Mouse (Mus musculus) cerebellum, postnatal 4 days (tissue): ENCODE data around the gene Sema6b.
"Not testable (repeated sequence)": the region's sequence is repeated elsewhere in the genome, so short reads cannot be mapped to it uniquely, and the experiment has no call there.

ENCODE experiments used
- DNase-seq, 2 experiments: peaks; one replicate each; pipeline ENCODE4 v3.0.0; 2022; ENCODE audit warnings: low spot score in 2 of 2, mixed read lengths in 1 of 2

The Sema6b gene

DNA sequence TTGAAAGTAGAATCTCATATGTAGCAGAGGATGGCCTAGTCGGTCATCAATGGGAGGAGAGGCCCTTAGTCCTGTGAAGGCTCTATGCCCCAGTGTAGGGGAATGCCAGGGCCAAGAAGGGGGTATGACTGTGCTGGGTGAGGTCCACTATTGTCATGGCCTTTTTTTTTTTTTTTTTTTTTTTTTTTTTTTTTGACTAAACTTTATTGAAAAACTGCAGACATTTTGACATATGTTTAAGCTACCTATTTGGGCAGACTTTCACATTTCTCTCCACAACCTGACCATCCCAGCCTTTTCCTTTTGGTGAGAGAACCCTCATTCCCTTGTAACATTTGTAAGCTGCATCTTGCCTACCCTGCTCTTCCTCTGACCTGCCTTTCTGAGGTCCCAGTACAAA, 47.8 kb downstream of the Sema6b start:
- DNase-seq = no peak

DNA sequence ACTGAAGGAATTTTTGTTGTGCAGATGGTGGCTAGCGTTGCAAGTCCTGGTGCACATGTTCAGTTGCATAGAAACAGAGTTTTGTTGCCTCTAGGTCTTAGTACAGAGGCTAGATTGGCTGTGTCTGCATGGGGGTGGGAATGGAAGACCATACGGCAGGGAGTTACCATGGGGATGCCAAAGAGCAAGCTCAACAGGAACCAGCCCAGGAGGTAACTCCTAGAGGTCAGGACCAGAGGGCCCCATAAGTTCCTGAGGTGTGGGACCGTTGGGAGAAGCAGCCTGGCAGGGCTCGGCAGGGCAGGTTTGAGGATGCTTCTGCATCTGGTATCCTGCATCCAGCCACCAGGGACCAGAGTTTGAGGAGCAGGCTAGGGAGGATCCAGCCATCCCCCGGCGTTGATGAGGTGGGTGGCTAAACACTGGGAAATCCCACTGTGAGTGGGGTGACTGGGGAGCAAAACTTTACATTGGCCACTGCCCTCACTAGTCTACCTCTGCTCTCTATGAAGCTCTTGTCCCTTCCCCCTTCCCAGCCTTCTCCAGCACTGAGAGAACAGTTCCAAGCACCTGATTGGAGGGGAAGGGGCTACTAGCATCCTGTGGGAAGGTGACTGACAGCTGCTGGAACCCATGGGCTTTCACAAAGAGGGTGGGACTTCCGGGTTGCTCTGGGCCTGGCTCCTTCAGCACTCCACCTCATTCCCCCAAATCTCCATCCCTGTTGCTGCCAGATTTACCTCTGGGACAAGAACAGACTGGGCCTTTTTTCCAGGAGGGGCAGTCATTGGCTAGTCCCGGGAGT, 59.2 kb downstream of the Sema6b start:
- DNase-seq = peak in 1 of 2 experiments; percentile 40

DNA sequence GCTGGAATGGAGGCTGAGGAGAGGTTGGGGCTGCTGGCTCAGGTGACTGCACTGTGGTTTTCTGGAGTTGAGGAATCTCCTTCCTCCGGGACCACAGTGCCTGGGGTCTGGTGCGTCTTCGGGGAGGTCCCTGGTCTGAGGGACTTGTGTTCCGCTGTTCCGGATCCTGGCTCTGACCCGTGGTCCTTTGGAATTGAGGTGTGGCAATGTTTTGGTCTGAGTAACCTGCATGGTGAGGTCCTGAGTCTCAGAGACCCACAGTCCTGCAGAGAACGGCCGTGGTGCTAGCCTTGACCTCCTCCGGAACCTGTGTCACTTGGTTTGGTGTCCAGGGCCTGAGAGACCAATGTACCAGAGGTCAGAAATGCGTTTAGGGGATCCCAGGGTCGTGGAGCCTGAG, 60.2 kb downstream of the Sema6b start:
- DNase-seq = no peak

DNA sequence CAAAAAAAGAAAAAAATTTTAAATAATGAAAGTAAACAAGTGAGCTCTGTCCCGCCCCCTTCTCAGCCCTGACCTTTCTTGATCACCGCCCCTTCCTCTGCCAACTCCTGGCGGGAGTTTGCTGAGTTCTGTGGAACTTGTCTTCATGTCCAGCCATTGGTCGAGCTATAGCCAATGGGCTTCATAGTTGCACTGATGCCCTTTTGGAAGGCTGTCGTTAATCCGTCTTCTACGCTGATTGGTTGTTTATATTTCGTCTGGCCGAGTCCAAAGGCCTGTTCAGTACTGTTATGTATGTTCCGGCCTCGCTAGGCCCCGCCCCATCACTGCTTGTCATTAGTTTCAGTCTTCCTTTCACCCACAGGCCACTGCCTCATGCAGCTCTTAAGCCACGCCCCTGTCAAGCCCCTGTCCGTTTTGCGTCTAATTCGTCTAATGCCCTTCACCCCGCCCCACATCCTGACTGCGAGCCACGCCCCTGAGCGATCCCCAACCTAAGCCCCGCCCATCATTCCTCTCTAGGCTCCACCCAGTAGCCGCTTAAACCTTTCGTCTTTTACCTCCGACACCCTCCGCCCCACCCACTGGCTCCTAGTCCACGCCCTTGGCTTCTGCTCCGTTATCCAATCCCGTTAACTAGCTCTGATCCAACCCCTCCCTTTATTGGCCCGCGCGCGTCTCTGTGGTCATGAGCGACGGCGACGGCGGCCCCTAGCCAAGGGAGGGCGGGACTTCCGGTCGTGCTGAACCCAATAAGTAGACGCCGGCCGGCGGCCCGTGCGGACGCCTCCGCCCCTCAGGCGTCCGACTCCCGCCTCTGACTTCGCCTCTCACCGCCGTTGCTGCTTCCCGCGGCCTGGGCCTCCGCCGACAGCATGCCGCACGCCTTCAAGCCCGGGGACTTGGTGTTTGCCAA, 61.0 kb downstream of the Sema6b start, which contains the start of gene Hdgfl2:
Hdgfl2 (plus strand) TSS at position 755 of the 916 bp plus-strand sequence.
- DNase-seq = peak; percentile 96 to 99

DNA sequence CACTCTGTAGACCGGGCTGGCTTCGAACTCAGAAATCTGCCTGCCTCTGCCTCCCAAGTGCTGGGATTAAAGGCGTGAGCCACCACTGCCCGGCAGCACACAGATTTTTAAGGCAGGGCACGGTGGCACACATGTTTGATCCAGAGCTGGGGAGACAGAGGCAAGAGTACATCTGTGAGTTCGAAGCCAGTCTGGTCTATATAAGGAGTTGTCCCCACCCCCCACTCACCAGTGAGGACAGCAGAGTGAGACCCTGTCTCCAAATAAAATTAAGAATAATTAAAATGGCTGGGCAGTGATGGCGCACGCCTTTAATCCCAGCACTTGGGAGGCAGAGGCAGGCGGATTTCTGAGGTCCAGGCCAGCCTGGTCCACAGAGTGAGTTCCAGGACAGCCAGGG, 61.8 kb downstream of the Sema6b start:
- DNase-seq = not testable (repeated sequence)

DNA sequence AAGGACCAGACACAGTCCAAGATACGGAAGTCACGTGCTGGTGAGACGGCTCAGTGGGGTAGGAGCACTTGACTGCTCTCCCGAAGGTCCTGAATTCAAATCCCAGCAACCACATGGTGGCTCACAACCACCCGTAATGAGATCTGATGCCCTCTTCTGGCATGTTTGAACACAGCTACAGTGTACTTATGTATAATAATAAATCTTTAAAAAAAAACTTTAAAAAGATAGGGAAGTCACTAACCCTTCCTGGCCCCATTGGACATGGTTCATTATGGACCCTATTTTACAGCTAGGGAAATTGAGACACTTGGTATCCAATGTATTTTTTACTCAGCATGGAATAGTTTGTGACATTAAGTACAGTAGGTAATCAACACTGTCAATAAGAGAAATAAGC, 62.6 kb downstream of the Sema6b start:
- no peak for DNase-seq

DNA sequence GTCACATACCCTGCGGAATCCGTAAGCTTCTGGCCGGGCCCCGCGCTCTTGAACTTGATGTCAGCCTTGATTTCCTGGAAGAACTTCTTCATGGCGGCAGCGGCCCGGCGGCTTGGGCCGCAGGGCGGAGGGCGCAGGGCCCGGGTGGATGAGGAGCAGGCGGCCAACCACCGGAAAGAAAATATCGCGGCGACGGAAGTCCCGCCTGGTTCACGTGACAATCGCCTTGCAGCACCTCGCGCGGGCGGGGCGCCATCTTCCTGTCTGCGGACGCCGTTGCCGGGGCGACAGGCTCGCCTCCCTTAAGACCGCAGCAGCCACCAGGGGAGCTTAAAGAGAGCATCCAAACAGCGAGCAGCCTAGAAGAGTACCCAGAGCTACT, 65.3 kb downstream of the Sema6b start, which contains the start of gene Ubxn6:
Ubxn6 (minus strand) TSS at position 202 of the 382 bp plus-strand sequence.
- peak; percentile 95 to 96 for DNase-seq

DNA sequence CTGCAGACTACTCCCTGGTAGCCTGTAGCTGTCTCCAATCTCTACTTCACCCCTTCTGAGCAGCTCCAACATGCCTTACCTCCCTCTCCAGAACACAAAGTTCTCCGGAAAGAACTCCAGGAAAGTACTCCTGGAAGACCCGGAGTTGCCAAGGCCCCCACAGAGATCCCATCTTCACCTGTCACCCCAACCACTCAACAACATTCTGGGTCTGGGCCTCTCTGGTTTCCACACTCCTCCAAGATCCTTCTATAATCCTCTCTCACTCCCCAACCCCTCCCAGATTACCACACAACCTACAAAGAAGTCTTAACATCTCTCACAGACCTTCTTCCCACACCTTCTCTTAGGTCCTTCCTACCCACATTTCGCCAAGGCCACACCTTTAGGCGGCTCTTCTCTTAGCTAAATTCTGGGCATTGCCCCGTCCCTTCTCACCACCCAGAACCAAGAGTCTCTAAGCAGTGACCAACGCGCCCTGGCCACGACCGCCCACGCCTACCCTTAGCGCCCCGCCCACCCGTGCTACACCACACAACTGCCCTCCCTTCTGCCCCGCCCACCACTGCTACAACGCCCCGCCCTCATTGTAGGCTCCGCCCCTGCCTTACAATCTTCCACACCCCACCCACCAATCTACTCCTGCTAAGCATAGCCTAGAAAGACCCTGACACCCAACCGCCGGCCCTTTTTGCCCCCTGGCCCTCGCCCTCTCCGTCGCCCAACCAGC, 65.9 kb downstream of the Sema6b start:
- DNase-seq = peak; percentile 46 to 68
